Mouse (Mus musculus): ENCODE data around the gene Gm21762. TPM values are rescaled to one million over a fixed set of nuclear protein-coding genes. Genes with fewer than 3 reads are reported as not detected.

Gene Gm21762
- not detected in 2 replicates for polyA plus RNA-seq (2012; rRNA removed; ENCODE audit: low replicate concordance)

GRCm38 (mm10) chr13:120215847-120216246 is at the start of gene Gm21762:
TSS of gene Gm21762 (minus strand) at chr13:120215947.

DNA sequence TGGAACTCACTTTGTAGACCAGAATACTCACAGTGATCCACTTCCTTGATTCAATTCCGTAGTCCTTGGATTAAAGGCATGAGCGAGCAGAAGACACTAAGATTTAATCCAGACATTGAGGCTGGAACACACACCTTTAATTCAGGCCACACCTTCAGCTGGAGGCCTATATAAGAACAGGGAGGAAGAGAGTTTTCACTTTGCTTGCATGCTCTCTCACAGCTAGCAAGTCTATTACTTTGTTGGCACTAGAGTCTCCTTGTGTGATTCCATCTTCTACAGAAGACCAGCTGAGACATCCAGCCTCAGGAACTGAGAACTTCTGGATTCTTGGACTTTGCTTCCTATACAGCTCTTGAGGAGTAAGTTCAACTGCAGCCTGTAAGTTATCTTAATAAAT is 47.1 kb upstream of the Gm21762 start, which contains the start of gene AF067061:
AF067061 (plus strand) TSS at position 245 of the 400 bp plus-strand sequence.

GRCm38 (mm10) chr13:120238811-120239210 is 23.1 kb upstream of the Gm21762 start, which contains the start of gene Gm21731:
TSS of gene Gm21731 (plus strand) at chr13:120239111.

DNA sequence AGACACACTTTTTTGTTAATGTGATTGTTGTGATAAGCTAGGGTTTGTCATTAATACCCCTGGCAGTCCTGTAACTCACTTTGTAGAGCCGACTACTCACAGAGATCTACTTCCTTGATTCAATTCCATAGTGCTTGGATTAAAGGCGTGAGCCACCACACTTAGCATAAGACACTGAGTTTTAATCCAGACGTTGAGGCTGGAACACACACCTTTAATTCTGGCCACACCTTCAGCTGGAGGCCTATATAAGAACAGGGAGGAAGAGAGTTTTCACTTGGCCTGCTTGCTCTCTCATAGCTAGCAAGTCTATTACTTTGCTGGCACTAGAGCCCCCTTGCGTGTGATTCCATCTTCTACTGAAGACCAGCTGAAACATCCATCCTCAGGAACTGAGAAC is 43.6 kb downstream of the Gm21762 start, which contains the start of gene Gm21818:
Gm21818 (plus strand) TSS at position 301 of the 400 bp plus-strand sequence.

Other genes with a start within 250 kb of the Gm21762 start
- not detected in 2 replicates for gene Gm36079, start 188.9 kb downstream of the Gm21762 start, polyA plus RNA-seq (2012; rRNA removed; ENCODE audit: low replicate concordance)
- not detected in 2 replicates for gene Gm21188, start 163.8 kb downstream of the Gm21762 start, polyA plus RNA-seq (2012; rRNA removed; ENCODE audit: low replicate concordance)
- not detected in 2 replicates for gene Gm20767, start 75.7 kb downstream of the Gm21762 start, polyA plus RNA-seq (2012; rRNA removed; ENCODE audit: low replicate concordance)
- gene Gm21818, start 43.5 kb downstream of the Gm21762 start, polyA plus RNA-seq (2012; rRNA removed; ENCODE audit: low replicate concordance), result not detected in 2 replicates
- not detected in 2 replicates for gene Gm21731, start 23.2 kb upstream of the Gm21762 start, polyA plus RNA-seq (2012; rRNA removed; ENCODE audit: low replicate concordance)
- gene AF067061, start 47.2 kb upstream of the Gm21762 start, polyA plus RNA-seq (2012; rRNA removed; ENCODE audit: low replicate concordance), result not detected in 2 replicates
- not detected in 2 replicates for gene BC147527, start 84.4 kb upstream of the Gm21762 start, polyA plus RNA-seq (2012; rRNA removed; ENCODE audit: low replicate concordance)
- not detected in 2 replicates for gene Tcstv3, start 100.9 kb upstream of the Gm21762 start, polyA plus RNA-seq (2012; rRNA removed; ENCODE audit: low replicate concordance)

Measured in duodenum, adult 2 months (tissue).